Mouse (Mus musculus) kidney, embryonic 16.5 days (tissue): ENCODE measurements around the gene Gmip. TPM values are rescaled to one million over a fixed set of nuclear protein-coding genes. Genes with fewer than 3 reads are reported as not detected.
A peak's percentile ranks its signal among the peaks of the same experiment; 100 is the strongest.

Experiments
- ATAC-seq: fragments of 200-750 bp; cut with Nextera tagmentation; 2 replicates; pipeline ENCODE4 v1.8.0; 2017; ENCODE audit warnings: moderate TSS enrichment; ENCODE audit not compliant: low FRiP score, low TSS enrichment
- H3K27ac ChIP-seq: fragments of 300-500 bp; sonication (generic); 2 replicates; pipeline ENCODE4 v1.5.1; 2014; ENCODE audit warnings: low read length
- H3K27me3 ChIP-seq: fragments of 300-500 bp; sonication (generic); 2 replicates; pipeline ENCODE4 v1.6.1; 2014; ENCODE audit warnings: low read length, control low read depth, mixed read lengths; ENCODE audit not compliant: insufficient read depth
- H3K36me3 ChIP-seq: fragments of 300-500 bp; sonication (generic); 2 replicates; pipeline ENCODE4 v1.6.1; 2014; ENCODE audit warnings: low read length, control low read depth, mixed read lengths; ENCODE audit not compliant: insufficient read depth
- H3K4me1 ChIP-seq: fragments of 300-500 bp; sonication (generic); 2 replicates; pipeline ENCODE4 v1.6.1; 2014; ENCODE audit warnings: low read length, control low read depth, mixed read lengths; ENCODE audit not compliant: insufficient read depth
- H3K4me2 ChIP-seq: fragments of 300-500 bp; sonication (generic); replicated peaks from 2 replicates; pipeline ENCODE4 v1.6.1; 2014; ENCODE audit warnings: low read depth, low read length
- H3K4me3 ChIP-seq: fragments of 300-500 bp; sonication (generic); 2 replicates; pipeline ENCODE4 v1.5.1; 2014; ENCODE audit warnings: mild to moderate bottlenecking, low read length
- H3K9ac ChIP-seq: fragments of 300-500 bp; sonication (generic); replicated peaks from 2 replicates; pipeline ENCODE4 v1.6.1; 2014; ENCODE audit warnings: low read length
- H3K9me3 ChIP-seq: fragments of 300-500 bp; sonication (generic); 2 replicates; pipeline ENCODE4 v1.6.1; 2016; ENCODE audit warnings: low read length, control low read depth
- WGBS: fragments of 180-500 bp; shearing (Covaris S2); extraction: QIAGEN DNeasy Blood & Tissue Kit; methylation state at CpG from one replicate; pipeline ENCODE4 v1.1.7; 2014; 5-methylcytosine and 5-hydroxymethylcytosine counted together
- polyA plus RNA-seq: library from polyadenylated mRNA; unstranded; fragments of >200 nt; fragmentation: Nextera tagmentation; extraction: Ambion mirVana; gene quantifications from 2 replicates; pipeline ENCODE4 v1.2.1, GENCODE M21; 2015

Gmip gene
- polyA plus RNA-seq, 1 experiment from 2014 or later = 10.1 TPM

DNA sequence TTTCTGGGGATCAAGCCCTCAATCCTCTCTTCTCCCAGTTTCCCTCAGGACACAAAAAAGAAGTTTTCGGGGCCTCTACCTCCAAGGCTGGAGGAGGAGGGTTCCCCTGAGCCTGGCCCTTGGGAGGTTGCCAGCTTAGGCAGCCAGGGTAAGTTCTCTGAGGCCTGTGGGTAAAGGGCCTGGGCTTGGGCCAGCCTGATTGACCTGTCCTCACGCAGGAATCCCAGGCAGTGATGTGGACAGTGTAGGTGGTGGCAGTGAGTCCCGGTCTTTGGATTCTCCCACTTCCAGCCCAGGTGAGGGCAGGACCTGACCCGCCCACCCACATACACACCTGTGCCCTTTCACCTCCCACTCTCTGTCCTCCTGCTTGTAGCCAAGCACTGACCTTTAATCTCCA, 6.9 kb downstream of the Gmip start:
- WGBS = 89% methylated on average over 4 of the region's 4 CpGs
- Histone ChIP-seq H3K4me1 (0 out of 2 replicates have a peak, but pooled peaks cover 5% of the 10 kb centered on the region), H3K27me3 (no peaks in the 10 kb centered on the region), H3K4me2 (no peak overlapping the region), H3K4me3 (no peak overlapping the region), H3K36me3 (peaks cover 24% of the 10 kb centered on the region), H3K9me3 (no peaks in the 10 kb centered on the region), H3K9ac (no peak overlapping the region), H3K27ac (no peak overlapping the region)
- ATAC-seq = no peak

DNA sequence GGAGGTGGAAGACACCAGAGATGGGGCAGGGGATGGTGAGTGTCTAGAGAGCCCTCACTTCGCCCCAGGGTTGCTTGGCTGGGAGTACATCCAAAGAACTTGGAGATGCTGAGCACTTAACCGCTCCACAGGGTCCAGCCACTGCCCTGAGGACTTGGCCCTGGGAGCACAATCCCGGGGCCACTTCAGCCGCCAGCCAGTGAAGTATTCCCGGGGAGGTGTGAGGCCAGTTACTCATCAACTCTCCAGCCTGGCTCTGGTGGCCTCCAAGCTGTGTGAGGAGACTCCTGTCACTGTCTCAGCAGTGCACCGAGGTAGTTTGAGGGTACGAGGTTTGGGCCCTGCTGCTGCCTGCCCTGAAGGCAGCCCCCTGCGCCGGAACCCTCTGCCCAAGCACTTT, 12.0 kb downstream of the Gmip start:
- Histone ChIP-seq H3K9me3 (no peaks in the 10 kb centered on the region), H3K4me3 (no peak overlapping the region), H3K36me3 (0 out of 2 replicates have a peak, but pooled peaks cover 5% of the 10 kb centered on the region), H3K9ac (no peak overlapping the region), H3K4me1 (peaks cover 30% of the 10 kb centered on the region), H3K4me2 (no peak overlapping the region), H3K27ac (no peak overlapping the region), H3K27me3 (no peaks in the 10 kb centered on the region)
- peak; percentile 8; the same call in 1 of the 2 replicates for ATAC-seq
- 75% methylated on average over 9 of the region's 9 CpGs for WGBS

DNA sequence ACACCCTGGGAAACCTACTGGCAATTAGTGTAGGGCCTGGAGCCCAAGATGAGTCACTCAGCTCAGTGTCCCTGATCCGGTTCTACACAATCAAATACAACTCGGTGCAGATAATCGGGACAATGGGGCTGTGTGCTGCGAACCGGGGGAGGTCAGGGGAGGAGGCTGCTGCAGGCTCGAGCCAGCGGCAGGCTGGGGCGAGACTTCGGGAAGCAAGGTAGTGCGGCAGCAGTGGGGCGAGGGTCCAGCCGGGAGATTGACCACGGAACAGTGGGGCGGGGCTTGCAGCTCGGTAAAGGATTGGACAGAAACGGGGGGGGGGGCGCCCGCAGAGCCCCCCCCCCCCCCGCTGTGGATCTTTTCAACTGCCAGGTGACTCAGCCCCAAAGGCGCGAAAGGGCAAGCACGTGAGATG, 13.5 kb downstream of the Gmip start:
- H3K4me3 ChIP-seq = peak overlapping the region; percentile 50
- H3K27me3 ChIP-seq = no peaks in the 10 kb centered on the region
- peaks cover 25% of the 10 kb centered on the region for H3K4me1 ChIP-seq
- peak; percentile 23; the same call in 1 of the 2 replicates for ATAC-seq
- H3K9ac ChIP-seq = peak overlapping the region; percentile 72
- H3K36me3 ChIP-seq = peaks cover 6% of the 10 kb centered on the region; the same call in 1 of the 2 replicates
- 2% methylated on average over 15 of the region's 22 CpGs for WGBS
- no peaks in the 10 kb centered on the region for H3K9me3 ChIP-seq
- peak overlapping the region; percentile 82 for H3K4me2 ChIP-seq
- peak overlapping the region; percentile 74 for H3K27ac ChIP-seq

DNA sequence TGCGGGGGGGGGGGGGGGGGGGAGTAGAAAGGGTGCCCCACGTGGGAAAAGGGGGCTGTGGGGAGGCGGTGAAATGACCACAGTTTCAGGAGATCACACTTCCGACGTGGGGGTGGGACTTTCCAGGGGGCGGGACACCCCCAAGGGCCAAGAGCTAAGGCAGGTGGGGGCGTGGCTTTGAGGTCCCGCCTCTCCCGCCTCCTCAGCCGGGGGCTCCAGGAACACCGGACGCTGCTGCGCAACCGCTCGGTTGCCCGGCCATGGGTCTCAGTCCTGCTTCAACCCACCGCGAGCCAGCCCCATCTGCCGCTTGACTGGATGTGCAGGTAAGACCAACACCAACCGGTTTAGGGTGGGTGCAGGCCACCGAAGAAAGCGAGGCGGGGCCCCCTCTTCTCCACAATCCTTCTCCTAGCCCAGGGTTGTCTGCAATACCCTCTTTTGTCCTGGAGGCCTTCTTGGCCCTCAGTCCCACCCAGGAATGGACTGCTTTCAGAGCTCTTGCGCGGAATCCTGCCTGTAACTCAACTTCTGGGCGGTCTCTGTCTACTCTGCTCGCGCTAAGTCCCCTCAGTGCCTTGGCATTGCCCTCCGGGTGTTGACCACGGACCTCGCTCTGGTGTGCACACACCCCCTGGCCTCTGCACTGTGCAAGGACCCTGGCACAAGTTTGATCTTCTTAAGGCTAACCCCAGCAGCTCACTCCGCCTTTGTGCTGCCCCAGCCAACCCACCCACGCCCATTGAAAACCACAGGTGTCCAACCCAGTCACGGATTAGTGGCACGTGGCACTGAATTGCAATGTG, 14.1 kb downstream of the Gmip start, which contains the start of gene Lpar2:
Gene Lpar2, plus strand, starts transcription at position 44 of the 806 bp plus-strand sequence.
- H3K9ac ChIP-seq = peak within 1 kb of the TSS; percentile 72
- 1% methylated on average over 32 of the region's 35 CpGs for WGBS

DNA sequence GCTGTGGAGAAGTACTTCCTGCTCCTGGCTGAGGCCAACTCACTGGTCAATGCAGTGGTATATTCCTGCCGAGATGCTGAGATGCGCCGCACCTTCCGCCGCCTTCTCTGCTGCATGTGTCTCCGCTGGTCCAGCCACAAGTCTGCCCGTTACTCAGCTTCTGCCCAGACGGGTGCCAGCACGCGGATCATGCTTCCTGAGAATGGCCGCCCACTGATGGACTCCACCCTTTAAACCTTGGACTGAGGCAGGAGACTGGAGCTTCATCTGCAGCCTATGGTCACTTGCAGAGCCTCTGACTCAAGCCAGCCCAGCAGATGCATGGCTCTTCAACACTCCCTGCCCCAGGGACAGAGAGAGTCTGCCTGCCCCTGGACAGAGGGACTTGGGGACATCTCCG, 17.9 kb downstream of the Gmip start:
- Histone ChIP-seq H3K36me3 (peaks cover 13% of the 10 kb centered on the region; the same call in 1 of the 2 replicates), H3K27ac (no peak overlapping the region), H3K4me2 (no peak overlapping the region), H3K4me3 (no peak overlapping the region), H3K9me3 (no peaks in the 10 kb centered on the region), H3K9ac (no peak overlapping the region), H3K27me3 (no peaks in the 10 kb centered on the region), H3K4me1 (peaks cover 24% of the 10 kb centered on the region)
- 91% methylated on average over 12 of the region's 12 CpGs for WGBS
- no peak for ATAC-seq

More for the DNA sequence above, 14.1 kb downstream of the Gmip start, which contains the start of gene Lpar2:
- Histone ChIP-seq H3K27me3 (no peaks in the 10 kb centered on the region), H3K27ac (peak within 1 kb of the TSS; percentile 74), H3K4me3 (peak within 1 kb of the TSS; percentile 50), H3K4me2 (peak within 1 kb of the TSS; percentile 82), H3K4me1 (peaks cover 25% of the 10 kb centered on the region), H3K36me3 (peaks cover 9% of the 10 kb centered on the region; the same call in 1 of the 2 replicates), H3K9me3 (no peaks in the 10 kb centered on the region)
- peak; percentile 88 for ATAC-seq

DNA sequence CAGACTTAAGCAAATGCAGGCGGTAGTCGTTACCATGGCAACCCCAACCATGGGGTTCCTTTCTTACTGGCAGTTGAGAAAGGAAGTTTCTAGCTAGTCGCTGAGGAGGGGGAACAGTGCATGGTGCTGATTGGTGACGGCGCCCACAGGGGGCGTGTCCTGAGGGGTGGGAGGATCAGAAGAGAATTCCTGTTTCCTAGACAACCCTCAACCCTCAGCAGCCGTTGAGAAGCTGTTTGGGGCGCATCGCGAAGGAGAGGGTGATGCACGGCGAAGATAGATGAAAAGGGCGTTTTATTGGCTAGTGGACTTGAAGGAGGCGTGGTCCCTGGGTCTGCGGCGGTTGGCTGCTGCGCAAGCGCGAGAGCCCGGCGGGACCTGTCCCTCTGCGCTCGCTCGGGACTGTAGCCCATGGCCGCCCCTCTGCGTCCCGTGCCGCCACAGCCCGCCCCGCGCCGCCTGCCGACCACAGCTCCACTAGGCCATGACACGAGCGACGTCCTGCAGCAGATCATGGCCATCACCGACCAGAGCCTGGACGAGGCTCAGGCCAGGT, 23.9 kb downstream of the Gmip start, which contains the start of gene Pbx4:
Gene Pbx4, plus strand, starts transcription at position 194 of the 556 bp plus-strand sequence.
- Histone ChIP-seq H3K36me3 (peaks cover 4% of the 10 kb centered on the region; the same call in 1 of the 2 replicates), H3K9ac (peak within 1 kb of the TSS; percentile 72), H3K27ac (no peak within 1 kb of the TSS), H3K4me2 (peak within 1 kb of the TSS; percentile 86), H3K4me3 (peak within 1 kb of the TSS; percentile 60), H3K27me3 (no peaks in the 10 kb centered on the region), H3K9me3 (no peaks in the 10 kb centered on the region), H3K4me1 (peaks cover 9% of the 10 kb centered on the region)
- peak; percentile 97 for ATAC-seq
- under 1% methylated on average over 38 of the region's 38 CpGs for WGBS

DNA sequence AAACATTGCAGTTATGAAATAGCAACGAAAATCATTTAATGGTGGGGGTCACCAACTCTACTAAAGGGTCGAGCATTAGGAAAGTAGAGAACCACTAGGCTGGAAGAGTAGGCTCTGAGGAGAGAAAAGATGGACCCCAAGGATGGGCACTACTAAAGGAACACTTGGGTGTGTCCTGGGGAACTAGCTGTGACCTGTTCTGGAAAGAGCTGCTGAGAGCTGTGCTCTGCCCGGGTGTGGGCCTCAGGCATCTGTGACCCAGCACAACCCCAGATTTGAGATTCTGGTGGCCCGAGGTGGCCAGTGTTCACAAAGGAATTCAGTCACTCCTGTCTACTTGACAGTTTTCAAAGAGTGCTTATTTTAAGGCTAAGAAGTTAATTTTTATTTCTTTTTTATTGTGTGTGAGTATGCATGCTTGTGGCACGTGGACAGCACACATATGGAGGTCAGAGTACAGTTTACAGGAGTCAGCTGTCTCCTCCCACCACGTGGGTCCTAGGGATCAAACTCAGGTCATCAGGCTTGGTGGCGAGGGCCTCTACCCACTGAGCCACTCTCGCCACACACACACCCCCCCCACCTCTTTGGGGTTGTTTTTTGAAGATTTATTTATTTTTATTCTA, 28.7 kb downstream of the Gmip start:
- H3K9ac ChIP-seq = no peak overlapping the region
- no peak overlapping the region for H3K4me3 ChIP-seq
- H3K27ac ChIP-seq = no peak overlapping the region
- H3K4me2 ChIP-seq = no peak overlapping the region
- 65% methylated on average over 8 of the region's 8 CpGs for WGBS
- no peak for ATAC-seq
- H3K4me1 ChIP-seq = peaks cover 6% of the 10 kb centered on the region
- no peaks in the 10 kb centered on the region for H3K36me3 ChIP-seq
- no peaks in the 10 kb centered on the region for H3K27me3 ChIP-seq
- H3K9me3 ChIP-seq = no peaks in the 10 kb centered on the region

DNA sequence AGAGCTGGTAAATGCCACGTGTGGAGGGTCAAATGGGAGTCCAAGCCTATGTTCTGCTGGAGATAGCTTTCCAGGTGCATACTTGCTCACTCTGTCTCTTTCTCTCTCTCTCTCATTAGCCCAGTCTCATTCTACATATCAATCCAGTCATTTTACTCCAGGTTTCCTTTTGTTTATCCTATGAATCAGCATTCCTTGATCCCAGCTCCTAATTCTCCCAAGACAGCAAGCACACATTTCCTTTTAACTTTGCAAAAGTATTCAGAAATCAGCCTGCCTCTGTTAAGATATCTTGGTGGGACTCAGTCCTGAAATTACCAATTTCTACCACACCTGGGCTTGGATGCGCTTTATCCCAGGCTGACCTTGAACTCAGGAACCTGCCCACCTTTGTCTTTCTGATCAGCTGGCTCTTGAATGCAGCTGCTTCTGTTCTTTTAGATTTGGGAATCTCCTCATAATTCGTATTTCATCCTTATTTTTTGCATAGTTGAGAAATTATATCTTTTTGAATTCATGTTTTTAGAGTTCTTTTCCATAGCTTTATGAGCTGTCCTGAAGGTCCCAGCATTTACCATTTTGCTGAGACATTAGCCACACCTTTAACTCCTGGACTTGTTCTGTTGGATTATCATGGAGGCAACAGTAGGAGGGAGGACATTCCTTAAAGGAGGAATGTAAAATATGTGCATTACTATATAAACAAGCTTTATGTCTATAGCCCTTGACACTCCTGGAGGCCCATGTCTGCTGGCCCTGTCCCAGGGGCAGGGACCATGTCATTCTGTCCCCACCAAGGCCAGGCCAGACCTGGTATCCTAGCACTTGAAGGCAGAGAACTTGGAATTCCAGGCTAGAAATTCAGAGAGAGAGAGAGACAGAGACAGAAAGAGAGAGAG, 38.9 kb downstream of the Gmip start:
- 75% methylated on average over 3 of the region's 3 CpGs for WGBS
- no peak for ATAC-seq
- H3K9ac ChIP-seq = no peak overlapping the region; the same call in 1 of the 2 replicates
- H3K4me2 ChIP-seq = no peak overlapping the region
- H3K27me3 ChIP-seq = no peaks in the 10 kb centered on the region
- no peaks in the 10 kb centered on the region for H3K36me3 ChIP-seq
- no peaks in the 10 kb centered on the region for H3K4me1 ChIP-seq
- no peak overlapping the region for H3K4me3 ChIP-seq
- H3K9me3 ChIP-seq = no peaks in the 10 kb centered on the region
- no peak overlapping the region for H3K27ac ChIP-seq

DNA sequence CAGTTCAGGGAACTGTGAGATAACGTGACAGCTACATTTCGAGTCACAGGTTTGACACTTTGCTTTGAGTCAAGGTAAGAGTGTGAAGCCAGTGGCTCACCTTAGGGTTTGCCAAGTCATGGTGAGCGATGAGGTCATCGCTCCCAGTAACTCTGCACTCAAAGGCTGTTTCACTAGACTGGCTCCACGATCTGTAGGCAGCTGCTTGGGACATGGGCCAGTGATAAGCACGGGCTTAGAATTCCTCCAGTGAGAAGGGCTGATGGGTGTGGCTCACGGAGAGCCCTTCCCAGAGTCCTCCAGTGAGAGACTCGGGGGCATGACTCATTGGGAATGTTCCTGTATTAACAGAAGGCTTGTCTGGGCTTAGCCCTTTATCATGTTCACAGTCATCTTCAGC, 40.5 kb downstream of the Gmip start:
- 79% methylated on average over 8 of the region's 8 CpGs for WGBS
- H3K9ac ChIP-seq = no peak overlapping the region
- no peaks in the 10 kb centered on the region for H3K36me3 ChIP-seq
- 0 out of 2 replicates have a peak, but pooled peaks have one; percentile 22 for ATAC-seq
- no peak overlapping the region for H3K4me3 ChIP-seq
- H3K9me3 ChIP-seq = no peaks in the 10 kb centered on the region
- H3K27me3 ChIP-seq = no peaks in the 10 kb centered on the region
- H3K27ac ChIP-seq = no peak overlapping the region
- H3K4me1 ChIP-seq = no peaks in the 10 kb centered on the region
- no peak overlapping the region for H3K4me2 ChIP-seq
